Mouse (Mus musculus) gastrocnemius, postnatal 10 days (tissue): ENCODE measurements at regions not wholly inside any gene's neighbourhood (a gene's known extent, or its start where the extent isn't known, plus 50 kb on each side); places are given as distances from the start of the nearest gene placed in this dataset.

ENCODE experiments used
- DNase-seq: peaks from one replicate; pipeline ENCODE4 v3.0.0; 2021; ENCODE audit warnings: mixed read lengths

- no peak for DNase-seq
These were observed 240.7 kb downstream of the Rps15a start for GRCm38 (mm10) chr7:117875241-117875640.

GRCm38 (mm10) chr7:117859419-117859818 lies 256.6 kb downstream of the Rps15a start:
- DNase-seq: no peak

- no peak for DNase-seq
These were observed 260.0 kb downstream of the Rps15a start for GRCm38 (mm10) chr7:117855955-117856354.

GRCm38 (mm10) chr7:117853716-117854115 lies 262.3 kb downstream of the Rps15a start:
- DNase-seq: no peak

GRCm38 (mm10) chr7:117852866-117853265 lies 263.1 kb downstream of the Rps15a start:
- no peak for DNase-seq

GRCm38 (mm10) chr7:117850822-117851221 lies 265.2 kb downstream of the Rps15a start:
- no peak for DNase-seq

GRCm38 (mm10) chr7:117846041-117846440 lies 269.9 kb downstream of the Rps15a start:
- no peak for DNase-seq

- DNase-seq: no peak
These were observed 273.2 kb downstream of the Rps15a start for GRCm38 (mm10) chr7:117842780-117843179.

- no peak for DNase-seq
These were observed 321.0 kb downstream of the Rps15a start for GRCm38 (mm10) chr7:117795035-117795434.

- DNase-seq: peak; percentile 5
These were observed 322.0 kb downstream of the Rps15a start for GRCm38 (mm10) chr7:117793991-117794390.

GRCm38 (mm10) chr7:117792456-117792855 lies 323.5 kb downstream of the Rps15a start:
- DNase-seq: no peak

GRCm38 (mm10) chr7:117778996-117779395 lies 337.0 kb downstream of the Rps15a start:
- DNase-seq: no peak

GRCm38 (mm10) chr7:117777921-117778320 lies 338.1 kb downstream of the Rps15a start:
- DNase-seq: no peak

- DNase-seq: no peak
These were observed 344.2 kb downstream of the Rps15a start for GRCm38 (mm10) chr7:117771836-117772235.

- no peak for DNase-seq
These were observed 356.5 kb downstream of the Rps15a start for GRCm38 (mm10) chr7:117759506-117759905.

- DNase-seq: no peak
These were observed 359.0 kb downstream of the Rps15a start for GRCm38 (mm10) chr7:117757033-117757432.

GRCm38 (mm10) chr7:117755830-117756229 lies 360.2 kb downstream of the Rps15a start:
- DNase-seq: no peak

GRCm38 (mm10) chr7:117753296-117753695 lies 362.7 kb downstream of the Rps15a start:
- DNase-seq: no peak

GRCm38 (mm10) chr7:117752302-117753185 lies 363.4 kb downstream of the Rps15a start:
- DNase-seq: no peak

GRCm38 (mm10) chr7:117747991-117748390 lies 367.2 kb downstream of the Xylt1 start:
- DNase-seq: no peak

- DNase-seq: no peak
These were observed 365.6 kb downstream of the Xylt1 start for GRCm38 (mm10) chr7:117746393-117746792.

- DNase-seq: no peak
These were observed 358.9 kb downstream of the Xylt1 start for GRCm38 (mm10) chr7:117739706-117740105.

GRCm38 (mm10) chr7:117735699-117736020 lies 354.9 kb downstream of the Xylt1 start:
- no peak for DNase-seq

- no peak for DNase-seq
These were observed 354.4 kb downstream of the Xylt1 start for GRCm38 (mm10) chr7:117734994-117735698.
